Mouse (Mus musculus) midbrain, postnatal 0 days (tissue): ENCODE data around the gene Mbnl2. TPM values are rescaled to one million over a fixed set of nuclear protein-coding genes. Genes with fewer than 3 reads are reported as not detected.

ENCODE experiments used
- ATAC-seq: fragments of 200-750 bp; cut with Nextera tagmentation; 2 replicates; pipeline ENCODE4 v1.8.0; 2017; ENCODE audit warnings: moderate number of reproducible peaks, mild to moderate bottlenecking, moderate TSS enrichment, moderate library complexity; ENCODE audit not compliant: low FRiP score
- DNase-seq: peaks from one replicate; pipeline ENCODE4 v3.0.0-alpha.2; 2015; ENCODE audit warnings: low spot score
- H3K27ac ChIP-seq: fragments of 300-500 bp; sonication (generic); 2 replicates; pipeline ENCODE4 v1.5.1; 2014; ENCODE audit warnings: low read depth, mild to moderate bottlenecking, low read length, mixed read lengths
- H3K27me3 ChIP-seq: fragments of 300-500 bp; sonication (generic); 2 replicates; pipeline ENCODE4 v1.6.1; 2014; ENCODE audit warnings: low read length, control low read depth, mixed read lengths; ENCODE audit not compliant: insufficient read depth
- H3K36me3 ChIP-seq: fragments of 300-500 bp; sonication (generic); 2 replicates; pipeline ENCODE4 v1.6.1; 2014; ENCODE audit warnings: low read length, control low read depth, mixed read lengths; ENCODE audit not compliant: insufficient read depth
- H3K4me1 ChIP-seq: fragments of 300-500 bp; sonication (generic); 2 replicates; pipeline ENCODE4 v1.6.1; 2014; ENCODE audit warnings: mild to moderate bottlenecking, control low read depth, antibody characterized with exemption, low read length, mixed read lengths; ENCODE audit not compliant: insufficient read depth
- H3K4me2 ChIP-seq: fragments of 300-500 bp; sonication (generic); 2 replicates; pipeline ENCODE4 v1.6.1; 2014; ENCODE audit warnings: low read depth, mild to moderate bottlenecking, low read length, mixed read lengths; ENCODE audit not compliant: poor library complexity, severe bottlenecking
- H3K4me3 ChIP-seq: fragments of 300-500 bp; sonication (generic); 2 replicates; pipeline ENCODE4 v1.5.1; 2014; ENCODE audit warnings: low read depth, mild to moderate bottlenecking, low read length, moderate library complexity
- H3K9ac ChIP-seq: fragments of 300-500 bp; sonication (generic); replicated peaks from 2 replicates; pipeline ENCODE4 v1.6.1; 2014; ENCODE audit warnings: mild to moderate bottlenecking, low read length, moderate library complexity, mixed read lengths; ENCODE audit not compliant: poor library complexity, severe bottlenecking
- H3K9me3 ChIP-seq: fragments of 300-500 bp; sonication (generic); 2 replicates; pipeline ENCODE4 v1.6.1; 2016; ENCODE audit warnings: low read length, control low read depth
- CTCF ChIP-seq: IDR thresholded peaks from 2 replicates; pipeline ENCODE4 v1.5.1; 2016; ENCODE audit warnings: antibody characterized with exemption, mild to moderate bottlenecking
- WGBS: fragments of 180-500 bp; shearing (Covaris S2); extraction: QIAGEN DNeasy Blood & Tissue Kit; methylation state at CpG from one replicate; pipeline ENCODE4 v1.1.7; 2014; 5-methylcytosine and 5-hydroxymethylcytosine counted together
- polyA plus RNA-seq: library from polyadenylated mRNA; unstranded; fragments of >200 nt; fragmentation: Nextera tagmentation; extraction: Ambion mirVana; gene quantifications from 2 replicates; pipeline ENCODE4 v1.2.1, GENCODE M21; 2015
- total RNA-seq: library from RNA; depleted of rRNA; stranded (reverse); fragments of >200 nt; gene quantifications from 2 replicates; pipeline ENCODE4 v1.2.3, GENCODE M21; 2014

The Mbnl2 gene
- total and polyA plus RNA-seq, 2 experiments from 2014 or later: 19.5 to 41.4 TPM

- no peaks in the 10 kb centered on the region for H3K27me3 ChIP-seq
- H3K4me2 ChIP-seq: no peak overlapping the region
- H3K4me3 ChIP-seq: no peak overlapping the region
- no peak overlapping the region for H3K27ac ChIP-seq
- DNase-seq (no peak), ATAC-seq (no peak)
- WGBS: 85% methylated on average over 6 of the region's 6 CpGs
- no peaks in the 10 kb centered on the region for H3K9me3 ChIP-seq
- H3K4me1 ChIP-seq: peaks cover 6% of the 10 kb centered on the region; the same call in 1 of the 2 replicates
- H3K36me3 ChIP-seq: no peaks in the 10 kb centered on the region
- TF ChIP-seq CTCF: no peak
- no peak overlapping the region for H3K9ac ChIP-seq
Measured at GRCm38 (mm10) chr14:120294480-120294879, 19.0 kb downstream of the Mbnl2 start.

GRCm38 (mm10) chr14:120295355-120296220 is 20.1 kb downstream of the Mbnl2 start:
- H3K27me3 ChIP-seq: no peaks in the 10 kb centered on the region
- WGBS: 78% methylated on average over 13 of the region's 13 CpGs
- peaks cover 6% of the 10 kb centered on the region; the same call in 1 of the 2 replicates for H3K4me1 ChIP-seq
- no peak overlapping the region for H3K4me3 ChIP-seq
- no peaks in the 10 kb centered on the region for H3K9me3 ChIP-seq
- ATAC-seq (0 out of 2 replicates have a peak, but pooled peaks have one; percentile 7), DNase-seq (no peak)
- no peak overlapping the region for H3K9ac ChIP-seq
- H3K36me3 ChIP-seq: no peaks in the 10 kb centered on the region
- TF ChIP-seq CTCF: no peak
- H3K4me2 ChIP-seq: no peak overlapping the region
- H3K27ac ChIP-seq: no peak overlapping the region

GRCm38 (mm10) chr14:120296231-120297006 is 20.9 kb downstream of the Mbnl2 start:
- ATAC-seq: peak; percentile 38; the same call in 1 of the 2 replicates
- Histone ChIP-seq H3K4me3 (no peak overlapping the region), H3K9me3 (no peaks in the 10 kb centered on the region), H3K36me3 (no peaks in the 10 kb centered on the region), H3K27me3 (no peaks in the 10 kb centered on the region), H3K9ac (no peak overlapping the region), H3K27ac (no peak overlapping the region), H3K4me2 (no peak overlapping the region), H3K4me1 (peaks cover 6% of the 10 kb centered on the region; the same call in 1 of the 2 replicates)
- DNase-seq: no peak
- WGBS: 76% methylated on average over 17 of the region's 17 CpGs
- no peak for TF ChIP-seq CTCF

- ATAC-seq (no peak), DNase-seq (no peak)
- no peaks in the 10 kb centered on the region for H3K27me3 ChIP-seq
- WGBS: 61% methylated on average over 16 of the region's 16 CpGs
- H3K9ac ChIP-seq: no peak overlapping the region
- no peaks in the 10 kb centered on the region for H3K9me3 ChIP-seq
- peaks cover 6% of the 10 kb centered on the region; the same call in 1 of the 2 replicates for H3K4me1 ChIP-seq
- no peak overlapping the region for H3K4me2 ChIP-seq
- no peak overlapping the region for H3K4me3 ChIP-seq
- TF ChIP-seq CTCF: no peak
- H3K27ac ChIP-seq: no peak overlapping the region; the same call in 1 of the 2 replicates
- H3K36me3 ChIP-seq: no peaks in the 10 kb centered on the region
Measured at GRCm38 (mm10) chr14:120297137-120297749, 21.8 kb downstream of the Mbnl2 start.

- H3K27me3 ChIP-seq: no peaks in the 10 kb centered on the region
- no peaks in the 10 kb centered on the region for H3K36me3 ChIP-seq
- H3K4me3 ChIP-seq: no peak overlapping the region
- DNase-seq (no peak), ATAC-seq (no peak)
- H3K27ac ChIP-seq: no peak overlapping the region
- no peaks in the 10 kb centered on the region for H3K9me3 ChIP-seq
- 72% methylated on average over 6 of the region's 6 CpGs for WGBS
- peaks cover 6% of the 10 kb centered on the region; the same call in 1 of the 2 replicates for H3K4me1 ChIP-seq
- H3K4me2 ChIP-seq: no peak overlapping the region
- TF ChIP-seq CTCF: no peak
- no peak overlapping the region for H3K9ac ChIP-seq
Measured at GRCm38 (mm10) chr14:120297833-120298232, 22.4 kb downstream of the Mbnl2 start.
